Mouse (Mus musculus): Measurements from ENCODE around the gene Gm3285.

Gene Gm3285

DNA sequence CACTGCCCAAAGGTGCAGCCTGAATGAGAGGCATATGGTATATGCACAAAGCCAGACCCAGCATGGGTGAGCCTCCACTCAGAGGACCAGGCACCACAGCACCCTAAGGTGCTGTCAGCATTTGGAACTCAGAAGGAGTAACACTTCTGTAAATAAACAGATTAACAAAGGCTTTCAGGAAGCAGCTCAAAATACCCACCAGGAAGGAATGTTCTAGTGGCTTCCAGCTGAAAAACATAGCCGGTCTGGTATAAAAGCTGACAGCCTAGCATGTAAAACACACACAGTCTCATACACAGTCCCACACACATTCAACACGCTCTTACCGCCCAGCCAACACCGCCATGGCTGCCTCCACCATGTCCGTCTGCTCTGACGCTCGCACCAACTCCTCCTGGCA lies at the start of gene Gm3285:
TSS of gene Gm3285 (plus strand) at position 301 of the 400 bp plus-strand sequence.
- no peak for DNase-seq (ENCODE audit: inconsistent ontology term)

DNA sequence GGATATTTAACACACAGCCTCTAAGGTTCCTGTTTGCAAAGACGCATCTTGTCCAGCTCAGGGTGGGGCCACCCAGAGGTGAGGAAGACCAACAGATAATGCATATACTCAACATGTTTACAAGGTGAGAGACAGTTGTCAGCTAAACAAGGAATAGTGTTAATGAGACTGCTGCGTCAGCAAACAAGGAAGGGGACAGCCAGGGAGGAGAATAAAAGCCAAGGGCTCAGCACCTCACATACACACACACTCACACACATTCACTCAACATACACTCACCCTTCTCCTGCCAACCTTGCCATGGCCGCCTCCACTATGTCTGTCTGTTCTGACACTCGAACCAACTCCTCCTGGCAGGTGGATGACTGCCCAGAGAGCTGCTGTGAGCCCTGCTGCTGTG lies 47.4 kb upstream of the Gm3285 start, which contains the start of gene Gm2696:
TSS of gene Gm2696 (plus strand) at position 301 of the 400 bp plus-strand sequence.
- no peak for DNase-seq (ENCODE audit: inconsistent ontology term)

DNA sequence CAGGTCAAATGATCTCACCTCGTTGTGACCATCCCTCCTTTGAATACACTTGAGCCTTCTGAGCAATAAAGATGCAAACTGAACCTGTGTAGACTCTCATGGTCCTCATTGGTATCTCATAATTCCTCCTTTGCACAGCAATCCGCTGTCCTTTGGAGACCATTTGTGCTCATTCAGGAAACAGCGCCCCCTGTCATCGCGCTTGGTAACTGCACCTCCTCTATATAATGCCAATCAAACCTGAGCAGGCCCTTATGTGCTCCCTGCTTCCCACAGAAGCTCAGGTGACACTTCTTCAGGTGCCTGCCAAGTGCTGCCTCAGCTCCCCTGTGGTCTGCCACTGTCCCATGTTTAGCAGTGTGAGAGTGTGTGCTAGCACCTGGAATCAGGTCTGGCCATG lies 46.3 kb upstream of the Gm3285 start:
- no peak for DNase-seq (ENCODE audit: inconsistent ontology term)

DNA sequence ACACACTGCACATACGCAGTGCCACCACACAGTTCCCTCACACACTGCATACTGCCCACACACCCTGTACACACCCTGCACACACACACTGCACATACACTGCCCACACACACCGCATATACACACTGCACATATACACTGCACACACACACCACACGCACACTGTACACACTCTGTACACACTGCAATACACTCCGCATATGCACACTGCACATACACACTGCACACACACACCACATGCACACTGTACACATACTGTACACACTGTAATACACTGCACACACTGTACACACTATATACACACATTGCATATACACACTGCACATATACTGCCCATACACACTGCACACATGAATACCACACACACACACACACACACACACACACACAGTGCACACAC lies 43.3 kb upstream of the Gm3285 start:
- DNase-seq (ENCODE audit: inconsistent ontology term), result no peak

DNA sequence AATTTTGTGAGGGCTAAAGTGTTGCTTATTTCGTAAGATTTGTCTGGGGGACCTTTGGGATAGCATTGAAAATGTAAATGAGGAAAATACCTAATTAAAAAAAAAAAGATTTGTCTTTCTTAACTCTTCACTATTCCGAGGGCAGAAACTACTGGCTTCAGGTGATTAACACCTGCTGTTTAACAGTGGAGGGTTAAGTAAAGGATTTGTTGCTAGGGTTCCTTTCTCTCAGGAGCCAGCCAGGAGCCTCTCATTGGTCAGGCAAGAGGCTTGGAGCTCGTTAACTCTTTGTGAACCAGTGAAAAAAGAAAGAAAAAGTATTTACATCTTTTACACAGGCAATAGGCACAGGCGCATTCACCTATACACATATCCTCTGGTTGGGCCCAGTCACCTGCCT lies 42.6 kb upstream of the Gm3285 start:
- DNase-seq (ENCODE audit: inconsistent ontology term), result no peak

DNA sequence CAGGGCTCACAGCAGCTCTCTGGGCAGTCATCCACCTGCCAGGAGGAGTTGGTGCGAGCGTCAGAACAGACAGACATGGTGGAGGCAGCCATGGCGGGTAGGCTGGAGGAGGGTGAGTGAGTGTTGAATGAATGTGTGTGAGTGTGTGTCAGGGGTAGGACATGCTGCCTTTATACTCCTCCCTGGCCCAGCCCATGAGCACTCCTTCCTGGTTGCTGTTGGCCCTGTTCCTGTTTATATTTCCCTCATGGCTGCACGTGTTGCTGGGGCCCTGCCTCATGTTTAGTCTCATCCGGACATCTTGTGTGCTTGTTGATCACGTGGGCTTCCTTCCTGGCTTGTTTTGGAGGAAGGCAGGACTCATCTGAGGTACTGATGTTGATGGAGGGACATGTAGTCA lies 34.8 kb upstream of the Gm3285 start, which contains the start of gene Krtap10-4:
TSS of gene Krtap10-4 (minus strand) at position 145 of the 400 bp plus-strand sequence.
- no peak for DNase-seq (ENCODE audit: inconsistent ontology term)

DNA sequence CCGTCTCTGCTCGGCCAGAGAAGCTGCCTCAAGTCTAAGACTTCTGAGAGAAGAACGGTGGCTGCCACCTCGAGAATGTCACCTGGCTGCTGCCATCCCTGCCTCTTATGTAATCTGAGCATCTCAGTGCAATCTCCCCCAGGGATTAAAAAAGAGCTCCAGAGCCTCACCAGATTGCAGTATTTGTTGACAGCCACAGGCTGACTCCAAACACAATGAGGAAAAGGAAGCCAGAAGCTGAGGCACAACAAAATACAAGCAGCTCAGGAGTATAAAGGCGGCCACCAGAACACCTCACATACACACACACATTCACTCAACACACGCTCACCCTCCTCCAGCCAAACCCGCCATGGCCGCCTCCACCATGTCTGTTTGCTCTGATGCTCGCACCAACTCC lies 26.1 kb upstream of the Gm3285 start, which contains the start of gene Krtap10-10:
TSS of gene Krtap10-10 (plus strand) at position 301 of the 400 bp plus-strand sequence.
- DNase-seq (ENCODE audit: inconsistent ontology term), result no peak

DNA sequence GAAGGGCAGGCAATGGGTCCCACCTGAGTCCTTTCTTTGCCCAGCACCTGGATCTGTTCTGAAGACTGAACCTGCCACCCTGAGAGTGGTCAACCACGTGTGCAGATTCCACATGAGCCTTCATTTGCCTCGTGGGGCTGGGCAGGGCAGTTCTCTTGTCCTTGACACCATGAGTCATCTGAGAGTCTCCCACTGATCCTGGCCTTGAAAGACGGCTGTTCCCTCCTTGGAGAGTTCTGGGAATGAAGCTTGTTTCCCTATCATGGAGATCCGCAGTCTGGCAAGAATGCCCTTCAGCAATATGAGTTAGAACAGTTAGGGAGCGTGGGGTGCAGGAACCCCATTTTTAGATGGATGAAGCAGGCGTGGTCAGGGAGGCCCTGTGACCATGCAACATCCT lies 22.8 kb upstream of the Gm3285 start:
- no peak for DNase-seq (ENCODE audit: inconsistent ontology term)

DNA sequence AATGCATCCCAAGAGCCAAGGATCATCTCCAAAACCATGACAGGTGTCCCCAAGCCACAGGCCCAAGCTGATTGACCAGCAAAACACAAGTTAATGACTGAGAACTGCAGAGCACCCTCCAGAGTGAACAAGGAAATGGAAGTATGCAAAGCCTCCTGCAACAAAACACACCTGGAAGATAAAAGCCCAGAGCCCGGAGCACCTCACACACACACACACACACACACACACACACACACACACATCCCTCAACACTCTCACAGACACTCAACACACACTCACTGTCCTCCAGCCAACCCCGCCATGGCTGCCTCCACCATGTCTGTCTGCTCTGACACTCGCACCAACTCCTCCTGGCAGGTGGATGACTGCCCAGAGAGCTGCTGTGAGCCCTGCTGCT lies 15.3 kb upstream of the Gm3285 start, which contains the start of gene Gm36176:
TSS of gene Gm36176 (plus strand) at position 301 of the 400 bp plus-strand sequence.
- DNase-seq (ENCODE audit: inconsistent ontology term), result no peak

DNA sequence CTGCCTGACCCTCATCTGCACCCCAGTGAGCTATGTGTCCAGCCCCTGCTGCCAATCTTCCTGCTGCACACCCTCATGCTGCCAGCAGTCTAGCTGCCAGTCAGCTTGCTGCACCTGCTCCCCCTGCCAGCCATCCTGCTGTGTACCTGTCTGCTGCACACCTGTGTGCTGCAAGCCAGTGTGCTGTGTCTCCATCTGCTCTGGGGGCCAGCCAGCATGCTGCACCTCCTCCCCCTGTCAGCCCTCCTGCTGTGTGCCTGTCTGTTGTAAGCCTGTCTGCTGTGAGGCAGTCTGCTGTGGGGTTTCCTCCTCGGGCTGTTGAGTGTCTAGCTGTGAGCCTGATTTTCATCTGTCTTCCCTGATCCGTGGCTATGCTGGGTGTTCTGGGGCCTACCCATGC lies 14.8 kb upstream of the Gm3285 start:
- no peak for DNase-seq (ENCODE audit: inconsistent ontology term)

DNA sequence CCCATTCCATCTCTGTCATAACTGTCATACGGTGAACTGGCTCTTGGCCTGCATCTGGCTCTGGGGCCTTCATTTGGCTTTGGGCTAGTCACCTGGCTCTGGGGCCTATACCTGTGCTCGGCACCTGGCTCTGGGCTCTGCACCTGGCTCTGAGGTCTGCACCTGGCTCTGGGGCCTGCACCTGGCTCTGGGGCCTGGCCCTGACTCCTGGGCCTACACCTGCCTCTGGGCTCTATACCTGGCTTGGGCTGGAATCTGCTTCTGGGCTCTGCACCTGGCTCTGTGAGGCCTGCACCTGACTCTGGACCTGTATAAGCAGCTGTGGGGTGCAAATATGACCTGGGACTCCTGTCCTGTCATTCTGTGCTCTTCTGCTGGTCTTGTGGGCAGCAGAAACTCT lies 14.2 kb upstream of the Gm3285 start:
- no peak for DNase-seq (ENCODE audit: inconsistent ontology term)

DNA sequence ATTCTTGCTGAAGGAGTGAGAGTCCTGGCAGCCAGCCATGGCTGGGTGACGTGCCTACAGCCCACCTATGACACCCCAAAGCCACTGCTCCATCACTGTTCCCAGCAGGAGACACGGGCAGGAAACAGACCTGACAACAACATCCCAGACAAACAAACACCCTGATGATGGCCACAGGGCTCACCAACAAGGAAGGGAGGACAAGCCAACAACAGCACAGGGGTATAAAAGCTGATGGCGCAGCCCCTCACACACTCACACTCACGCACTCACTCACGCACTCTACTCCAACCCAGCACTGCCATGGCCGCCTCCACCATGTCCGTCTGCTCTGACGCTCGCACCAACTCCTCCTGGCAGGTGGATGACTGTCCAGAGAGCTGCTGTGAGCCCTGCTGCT lies 9.2 kb upstream of the Gm3285 start, which contains the start of gene Gm10318:
TSS of gene Gm10318 (plus strand) at position 301 of the 400 bp plus-strand sequence.
- no peak for DNase-seq (ENCODE audit: inconsistent ontology term)

DNA sequence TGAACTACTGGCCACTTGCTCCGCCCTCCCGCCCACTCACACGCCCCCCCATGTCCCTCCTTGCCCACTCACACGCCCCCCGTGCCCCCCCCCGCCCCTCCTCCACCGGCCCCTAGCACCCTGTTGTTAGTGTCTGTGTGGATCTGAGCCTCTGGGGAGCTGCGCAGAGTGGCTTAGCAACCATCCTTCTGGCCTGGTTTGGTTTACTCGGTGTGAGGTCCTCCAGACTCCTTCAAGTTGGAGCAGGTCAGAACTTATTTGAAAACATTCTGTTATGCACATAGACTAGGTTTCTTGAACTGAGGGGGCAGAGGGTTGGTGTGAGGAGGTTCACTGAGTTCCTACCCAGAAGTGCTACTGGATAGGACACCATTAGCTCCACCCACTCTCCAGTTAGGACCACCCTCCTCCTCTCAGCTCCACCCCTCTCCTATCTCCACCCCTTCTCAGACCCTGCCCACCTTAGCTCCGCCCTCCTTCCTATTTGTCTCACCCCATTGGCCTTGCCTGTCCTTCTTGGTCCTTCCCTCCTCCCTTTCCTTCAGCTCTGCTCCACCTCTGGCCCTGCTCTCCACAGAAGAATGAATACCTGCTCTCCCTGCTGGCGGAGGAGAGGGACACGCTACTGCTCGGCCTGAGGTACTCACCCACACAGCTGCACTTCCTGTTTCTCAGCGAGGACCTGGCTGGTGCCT lies 2.4 kb downstream of the Gm3285 start:
- DNase-seq (ENCODE audit: inconsistent ontology term), result peak; percentile 32

DNA sequence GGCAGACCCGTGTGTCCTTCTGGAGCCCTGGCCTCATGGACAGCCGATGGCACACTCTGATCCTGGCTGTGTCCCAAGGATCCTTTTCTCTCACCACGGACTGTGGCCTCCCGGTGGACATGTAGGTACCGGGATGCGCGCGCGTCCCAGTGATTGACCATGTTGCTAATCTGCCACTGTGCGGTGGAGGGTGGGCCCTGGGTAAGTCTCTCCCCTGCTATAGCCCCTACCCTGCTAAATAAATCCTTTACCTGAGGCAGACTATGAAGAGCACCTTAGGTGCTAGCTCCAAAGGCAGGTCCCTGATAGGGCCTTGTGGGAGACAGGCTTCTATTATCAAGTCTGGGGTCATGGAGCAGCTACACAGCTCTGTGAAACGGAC lies 3.0 kb downstream of the Gm3285 start:
- no peak for DNase-seq (ENCODE audit: inconsistent ontology term)

DNA sequence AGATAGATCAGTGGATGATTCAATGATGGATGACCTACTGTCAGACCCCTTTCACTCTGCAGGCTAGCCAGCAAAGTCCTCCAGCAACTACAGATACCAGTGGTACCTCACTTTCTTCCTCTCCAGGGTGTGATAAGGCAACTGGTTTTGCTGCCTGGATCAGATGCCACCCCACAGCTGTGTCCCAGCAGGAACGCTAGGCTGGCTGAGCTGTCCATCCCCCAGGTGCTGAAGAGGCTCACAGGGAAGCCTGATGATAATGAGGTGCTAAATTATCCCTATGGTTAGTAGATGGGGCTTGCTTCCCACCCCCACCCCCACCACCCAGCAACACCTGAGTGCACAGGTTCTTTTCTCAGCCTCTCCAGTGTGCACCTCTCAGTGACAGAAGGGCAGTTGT lies 5.8 kb downstream of the Gm3285 start:
- DNase-seq (ENCODE audit: inconsistent ontology term), result no peak

DNA sequence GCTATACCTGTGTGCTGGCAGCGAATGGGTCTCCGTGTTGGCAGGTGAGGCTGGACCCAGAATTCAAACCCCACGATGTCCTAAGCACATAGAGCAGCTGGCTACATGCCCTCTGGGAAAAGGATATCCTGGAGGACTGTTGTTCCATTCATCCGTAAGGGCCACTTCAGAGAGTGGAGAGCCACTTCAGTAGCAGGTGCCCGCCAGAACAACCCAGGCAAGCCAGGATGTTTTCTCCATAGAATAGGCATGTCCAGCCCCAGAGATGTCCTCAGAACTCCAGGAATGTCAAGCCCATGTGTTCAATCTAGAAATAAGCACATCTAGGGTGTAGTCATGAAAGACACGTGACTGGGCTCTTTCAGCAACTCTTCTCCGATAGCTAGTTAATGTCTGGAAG lies 7.9 kb downstream of the Gm3285 start:
- no peak for DNase-seq (ENCODE audit: inconsistent ontology term)

DNA sequence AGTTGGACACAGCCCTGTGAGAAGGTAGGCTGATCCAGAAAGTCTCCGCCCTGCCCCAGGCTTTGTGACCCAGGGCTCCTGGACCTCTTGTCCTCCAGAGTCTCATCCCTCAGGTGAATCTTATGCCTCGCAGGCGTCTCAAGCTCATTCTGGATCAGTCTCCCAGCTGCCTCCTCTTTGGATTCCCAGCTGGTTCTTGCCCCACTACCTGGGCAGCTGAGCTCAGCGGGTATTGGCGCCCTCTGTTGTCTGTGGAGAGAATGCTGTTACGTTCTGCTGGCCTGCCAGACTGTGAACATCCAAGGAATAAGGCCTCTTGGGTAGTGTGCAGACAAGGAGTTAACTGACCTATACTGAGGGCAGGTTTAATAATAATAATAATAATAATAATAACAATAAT lies 17.2 kb downstream of the Gm3285 start:
- no peak for DNase-seq (ENCODE audit: inconsistent ontology term)

DNA sequence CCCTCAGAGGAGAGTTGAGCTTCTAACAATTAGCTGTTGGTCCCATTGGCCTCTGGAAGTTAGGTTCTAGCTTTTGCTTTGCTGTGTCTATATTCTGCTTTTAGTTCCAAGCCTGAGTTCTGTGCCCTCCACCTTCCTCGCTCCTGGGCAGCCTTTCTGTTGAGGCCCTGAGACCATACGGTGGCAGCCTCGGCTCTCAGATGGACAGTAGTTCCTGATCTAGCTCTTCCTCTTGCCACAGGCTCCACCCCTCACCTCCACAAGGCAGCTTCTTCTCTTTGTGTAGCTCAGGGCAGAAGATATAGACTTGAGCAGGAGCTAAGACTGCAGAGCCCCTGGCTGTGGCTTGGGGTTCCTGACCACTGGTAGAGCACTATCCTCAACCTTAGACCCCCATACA lies 18.5 kb downstream of the Gm3285 start:
- no peak for DNase-seq (ENCODE audit: inconsistent ontology term)

DNA sequence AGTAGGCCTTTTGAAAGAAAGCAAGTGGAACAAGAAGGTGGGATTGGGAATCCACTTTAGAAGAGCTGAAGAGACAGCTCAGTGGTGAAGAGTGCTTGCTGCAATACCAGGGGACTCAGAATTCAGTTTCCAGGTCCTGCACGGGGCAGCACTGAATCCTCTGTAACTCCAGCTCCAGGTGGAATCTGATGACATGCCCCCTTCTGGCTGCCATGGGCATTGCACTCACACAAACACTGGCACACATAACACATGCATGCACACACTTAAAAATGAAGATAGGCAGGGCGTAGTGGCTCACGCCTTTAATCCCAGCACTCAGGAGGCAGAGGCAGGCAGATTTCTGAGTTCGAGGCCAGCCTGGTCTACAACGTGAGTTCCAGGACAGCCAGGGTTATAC lies 20.8 kb downstream of the Gm3285 start:
- DNase-seq (ENCODE audit: inconsistent ontology term), result no peak

DNA sequence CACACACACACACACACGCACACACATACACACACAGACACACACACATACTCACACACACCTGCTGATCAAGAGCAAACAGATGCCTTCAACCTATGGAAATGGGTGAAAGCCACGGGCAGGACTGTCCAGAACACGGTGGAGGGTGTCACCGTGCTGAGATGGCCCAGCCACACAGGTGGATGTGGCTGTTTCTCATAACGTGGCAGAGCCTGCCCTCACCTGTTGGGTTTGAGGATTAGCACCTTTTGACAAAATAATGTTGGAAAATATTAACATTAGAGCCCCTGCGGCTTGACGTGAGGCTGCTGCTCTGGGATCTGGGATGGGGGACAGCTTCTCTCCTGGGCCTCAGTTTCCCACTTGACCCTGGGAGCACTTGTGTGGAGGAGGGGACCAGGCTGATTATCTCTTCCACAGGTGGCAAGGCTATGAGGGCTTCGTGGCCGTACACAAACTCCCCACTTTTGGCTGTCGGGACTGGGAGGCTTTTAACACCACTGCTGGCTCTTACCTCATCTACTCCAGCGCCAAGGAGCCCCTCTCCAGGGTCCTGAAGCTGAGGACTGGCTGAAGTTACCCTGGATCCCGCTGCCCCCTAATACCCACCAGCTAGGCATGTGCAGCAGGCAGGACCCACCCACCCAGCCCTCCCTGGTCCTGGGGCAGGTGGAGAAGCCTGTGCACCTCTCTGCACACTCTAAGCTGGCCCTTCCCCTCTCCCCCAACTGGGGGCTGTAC lies 24.4 kb downstream of the Gm3285 start:
- no peak for DNase-seq (ENCODE audit: inconsistent ontology term)

DNA sequence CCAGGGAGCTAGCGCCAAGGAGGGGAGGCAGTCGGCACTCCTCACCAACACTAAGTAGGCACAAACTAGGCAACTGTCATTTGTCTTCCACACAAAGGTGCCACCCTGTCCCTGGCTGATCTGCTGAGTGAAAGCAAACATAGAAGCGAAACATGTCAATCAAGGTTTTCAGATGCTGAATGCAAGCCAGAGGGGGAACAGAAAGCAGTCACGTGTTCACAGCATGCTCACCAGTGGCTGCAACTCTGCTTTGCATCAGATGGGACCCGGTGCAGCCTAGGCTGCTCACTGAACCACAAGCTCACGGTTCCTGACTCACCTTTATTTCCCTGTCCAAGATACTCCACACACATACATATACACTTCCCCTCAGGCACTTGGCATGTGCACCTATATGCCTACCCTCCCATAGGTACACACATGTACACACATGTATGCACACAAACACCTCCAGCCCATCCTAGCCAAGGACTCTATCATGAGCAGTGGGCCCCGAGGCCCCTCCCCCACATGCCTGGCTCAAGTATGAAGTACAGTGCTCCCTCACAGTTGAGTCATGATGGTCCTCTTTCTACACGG lies 29.3 kb downstream of the Gm3285 start:
- no peak for DNase-seq (ENCODE audit: inconsistent ontology term)

DNA sequence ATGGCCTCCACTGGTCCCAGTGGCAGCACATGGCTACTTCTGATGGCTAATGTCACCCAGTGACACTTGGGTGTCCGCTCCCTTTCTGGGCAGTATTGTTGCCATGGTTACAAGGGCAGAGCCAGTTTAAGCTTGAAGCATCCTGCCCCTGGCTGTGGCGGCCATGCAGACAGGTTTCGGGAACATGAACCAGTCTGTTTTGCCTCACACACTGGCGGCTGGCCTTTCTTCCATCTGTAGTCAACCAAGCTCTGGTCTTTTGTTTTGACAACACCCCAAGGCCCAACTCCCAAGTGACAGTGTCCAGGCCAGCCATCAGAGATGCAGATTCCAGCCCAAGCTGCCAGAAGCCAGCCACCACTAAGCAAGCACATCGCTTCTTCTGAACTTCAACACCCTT lies 33.8 kb downstream of the Gm3285 start:
- no peak for DNase-seq (ENCODE audit: inconsistent ontology term)

DNA sequence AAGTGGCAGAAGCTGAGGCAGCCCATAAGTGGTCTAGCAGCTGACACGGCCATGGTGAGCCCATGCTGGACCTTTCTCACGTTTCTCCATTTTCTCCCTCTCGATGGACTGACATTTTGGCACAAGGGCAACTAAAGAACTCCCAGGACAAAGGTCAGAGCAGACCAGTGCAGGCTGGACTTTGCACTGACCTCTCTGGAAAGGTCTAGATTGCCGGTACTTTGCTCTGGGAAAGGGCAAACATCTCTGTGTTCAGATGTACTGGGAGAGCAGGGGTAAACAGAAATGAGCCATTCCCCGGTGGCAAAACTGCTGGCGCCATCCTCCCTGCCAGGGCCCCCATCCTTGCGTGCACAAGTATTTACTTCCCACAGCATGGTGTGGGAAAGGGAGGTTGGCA lies 38.4 kb downstream of the Gm3285 start:
- DNase-seq (ENCODE audit: inconsistent ontology term), result no peak
